Mouse (Mus musculus): ENCODE data around the gene Crhr1. TPM values are rescaled to one million over a fixed set of nuclear protein-coding genes. Genes with fewer than 3 reads are reported as not detected.
A peak's percentile ranks its signal among the peaks of the same experiment; 100 is the strongest.

Crhr1 gene
- total and polyA plus RNA-seq, 2 experiments from 2014 or later: 6.9 to 16.7 TPM

- Histone ChIP-seq H3K9ac (no peak overlapping the region), H3K36me3 (ENCODE audit: insufficient read depth) (no peaks in the 10 kb centered on the region), H3K27ac (ENCODE audit: low read depth, low read length) (no peak overlapping the region), H3K27me3 (ENCODE audit: insufficient read depth, low read length) (no peaks in the 10 kb centered on the region), H3K4me3 (ENCODE audit: low read depth, low read length) (no peak overlapping the region), H3K4me1 (ENCODE audit: insufficient read depth) (0 out of 2 replicates have a peak, but pooled peaks cover 10% of the 10 kb centered on the region), H3K4me2 (ENCODE audit: low read depth) (no peak overlapping the region), H3K9me3 (ENCODE audit: low read length) (no peaks in the 10 kb centered on the region)
- 29% methylated on average over 7 of the region's 7 CpGs for WGBS
- ATAC-seq (peak; percentile 75), DNase-seq (peak; percentile 58)
- no peak for TF ChIP-seq CTCF (IDR thresholded peaks at IDR 0.05; ENCODE audit: low read depth)
Measured at GRCm38 (mm10) chr11:104099542-104099941, 33.1 kb upstream of the Crhr1 start.

GRCm38 (mm10) chr11:104102641-104103040, 30.0 kb upstream of the Crhr1 start:
- 0 out of 2 replicates have a peak, but pooled peaks cover 10% of the 10 kb centered on the region for H3K4me1 ChIP-seq (ENCODE audit: insufficient read depth)
- H3K4me2 ChIP-seq (ENCODE audit: low read depth): no peak overlapping the region
- ATAC-seq (no peak), DNase-seq (no peak)
- no peak for TF ChIP-seq CTCF (IDR thresholded peaks at IDR 0.05; ENCODE audit: low read depth)
- no peaks in the 10 kb centered on the region for H3K36me3 ChIP-seq (ENCODE audit: insufficient read depth)
- no peaks in the 10 kb centered on the region for H3K9me3 ChIP-seq (ENCODE audit: low read length)
- 9% methylated on average over 8 of the region's 8 CpGs for WGBS
- no peak overlapping the region for H3K9ac ChIP-seq
- H3K27ac ChIP-seq (ENCODE audit: low read depth, low read length): no peak overlapping the region
- H3K27me3 ChIP-seq (ENCODE audit: insufficient read depth, low read length): no peaks in the 10 kb centered on the region
- no peak overlapping the region for H3K4me3 ChIP-seq (ENCODE audit: low read depth, low read length)

GRCm38 (mm10) chr11:104106329-104106728, 26.3 kb upstream of the Crhr1 start:
- H3K9me3 ChIP-seq (ENCODE audit: low read length): no peaks in the 10 kb centered on the region
- no peak overlapping the region for H3K4me3 ChIP-seq (ENCODE audit: low read depth, low read length)
- H3K4me1 ChIP-seq (ENCODE audit: insufficient read depth): 0 out of 2 replicates have a peak, but pooled peaks cover 10% of the 10 kb centered on the region
- H3K36me3 ChIP-seq (ENCODE audit: insufficient read depth): no peaks in the 10 kb centered on the region
- peak overlapping the region; percentile 50; the same call in 1 of the 2 replicates for H3K27ac ChIP-seq (ENCODE audit: low read depth, low read length)
- ATAC-seq: peak; percentile 92
- no peaks in the 10 kb centered on the region for H3K27me3 ChIP-seq (ENCODE audit: insufficient read depth, low read length)
- TF ChIP-seq CTCF (IDR thresholded peaks at IDR 0.05; ENCODE audit: low read depth): no peak
- peak; percentile 93 for DNase-seq
- H3K9ac ChIP-seq: no peak overlapping the region
- H3K4me2 ChIP-seq (ENCODE audit: low read depth): no peak overlapping the region
- 16% methylated on average over 5 of the region's 5 CpGs for WGBS

- WGBS: 45% methylated on average over 2 of the region's 2 CpGs
- H3K36me3 ChIP-seq (ENCODE audit: insufficient read depth): no peaks in the 10 kb centered on the region
- no peak overlapping the region for H3K4me3 ChIP-seq (ENCODE audit: low read depth, low read length)
- H3K9ac ChIP-seq: no peak overlapping the region
- no peak for ATAC-seq
- H3K27ac ChIP-seq (ENCODE audit: low read depth, low read length): 0 out of 2 replicates have a peak overlapping the region, but pooled peaks have one; percentile 50
- H3K4me2 ChIP-seq (ENCODE audit: low read depth): no peak overlapping the region
- TF ChIP-seq CTCF (IDR thresholded peaks at IDR 0.05; ENCODE audit: low read depth): no peak
- no peaks in the 10 kb centered on the region for H3K27me3 ChIP-seq (ENCODE audit: insufficient read depth, low read length)
- 0 out of 2 replicates have a peak, but pooled peaks cover 8% of the 10 kb centered on the region for H3K4me1 ChIP-seq (ENCODE audit: insufficient read depth)
- no peak for DNase-seq
- no peaks in the 10 kb centered on the region for H3K9me3 ChIP-seq (ENCODE audit: low read length)
Measured at GRCm38 (mm10) chr11:104106969-104107368, 25.7 kb upstream of the Crhr1 start.

- no peak overlapping the region for H3K9ac ChIP-seq
- H3K4me2 ChIP-seq (ENCODE audit: low read depth): no peak overlapping the region
- no peaks in the 10 kb centered on the region for H3K4me1 ChIP-seq (ENCODE audit: insufficient read depth)
- ATAC-seq (no peak), DNase-seq (no peak)
- WGBS: 77% methylated on average over 1 of the region's 1 CpGs
- no peak overlapping the region for H3K27ac ChIP-seq (ENCODE audit: low read depth, low read length)
- TF ChIP-seq CTCF (IDR thresholded peaks at IDR 0.05; ENCODE audit: low read depth): no peak
- H3K27me3 ChIP-seq (ENCODE audit: insufficient read depth, low read length): no peaks in the 10 kb centered on the region
- no peak overlapping the region for H3K4me3 ChIP-seq (ENCODE audit: low read depth, low read length)
- H3K9me3 ChIP-seq (ENCODE audit: low read length): no peaks in the 10 kb centered on the region
- no peaks in the 10 kb centered on the region for H3K36me3 ChIP-seq (ENCODE audit: insufficient read depth)
Measured at GRCm38 (mm10) chr11:104110366-104110765, 22.3 kb upstream of the Crhr1 start.

GRCm38 (mm10) chr11:104111851-104112250, 20.8 kb upstream of the Crhr1 start:
- DNase-seq (no peak), ATAC-seq (no peak)
- no peak overlapping the region for H3K9ac ChIP-seq
- H3K4me1 ChIP-seq (ENCODE audit: insufficient read depth): no peaks in the 10 kb centered on the region
- H3K27ac ChIP-seq (ENCODE audit: low read depth, low read length): no peak overlapping the region
- H3K9me3 ChIP-seq (ENCODE audit: low read length): no peaks in the 10 kb centered on the region
- no peak for TF ChIP-seq CTCF (IDR thresholded peaks at IDR 0.05; ENCODE audit: low read depth)
- H3K36me3 ChIP-seq (ENCODE audit: insufficient read depth): no peaks in the 10 kb centered on the region
- 53% methylated on average over 11 of the region's 11 CpGs for WGBS
- no peaks in the 10 kb centered on the region for H3K27me3 ChIP-seq (ENCODE audit: insufficient read depth, low read length)
- no peak overlapping the region for H3K4me3 ChIP-seq (ENCODE audit: low read depth, low read length)
- H3K4me2 ChIP-seq (ENCODE audit: low read depth): no peak overlapping the region

GRCm38 (mm10) chr11:104113699-104114098, 19.0 kb upstream of the Crhr1 start:
- DNase-seq (peak; percentile 53), ATAC-seq (peak; percentile 72)
- Histone ChIP-seq H3K4me2 (ENCODE audit: low read depth) (no peak overlapping the region), H3K27me3 (ENCODE audit: insufficient read depth, low read length) (no peaks in the 10 kb centered on the region), H3K9me3 (ENCODE audit: low read length) (no peaks in the 10 kb centered on the region), H3K4me3 (ENCODE audit: low read depth, low read length) (no peak overlapping the region), H3K4me1 (ENCODE audit: insufficient read depth) (no peaks in the 10 kb centered on the region), H3K36me3 (ENCODE audit: insufficient read depth) (no peaks in the 10 kb centered on the region), H3K9ac (no peak overlapping the region), H3K27ac (ENCODE audit: low read depth, low read length) (no peak overlapping the region)
- 45% methylated on average over 6 of the region's 6 CpGs for WGBS
- TF ChIP-seq CTCF (IDR thresholded peaks at IDR 0.05; ENCODE audit: low read depth): no peak

Measured in forebrain, postnatal 0 days (tissue).